Mouse (Mus musculus) CH12.LX (cell line): ENCODE results near the gene Kcnj10.

ENCODE experiments used
- ETS1 ChIP-seq: conservative IDR thresholded peaks from 2 replicates; pipeline ENCODE4 v1.6.1; 2012; ENCODE audit warnings: low read depth, mild to moderate bottlenecking, inconsistent platforms, low read length, improper control_type of control experiment, moderate library complexity
- POLR2A ChIP-seq: IDR thresholded peaks from 2 replicates; pipeline ENCODE4 v1.6.1; 2011; ENCODE audit warnings: low read depth, mild to moderate bottlenecking, improper control_type of control experiment, low read length

DNA sequence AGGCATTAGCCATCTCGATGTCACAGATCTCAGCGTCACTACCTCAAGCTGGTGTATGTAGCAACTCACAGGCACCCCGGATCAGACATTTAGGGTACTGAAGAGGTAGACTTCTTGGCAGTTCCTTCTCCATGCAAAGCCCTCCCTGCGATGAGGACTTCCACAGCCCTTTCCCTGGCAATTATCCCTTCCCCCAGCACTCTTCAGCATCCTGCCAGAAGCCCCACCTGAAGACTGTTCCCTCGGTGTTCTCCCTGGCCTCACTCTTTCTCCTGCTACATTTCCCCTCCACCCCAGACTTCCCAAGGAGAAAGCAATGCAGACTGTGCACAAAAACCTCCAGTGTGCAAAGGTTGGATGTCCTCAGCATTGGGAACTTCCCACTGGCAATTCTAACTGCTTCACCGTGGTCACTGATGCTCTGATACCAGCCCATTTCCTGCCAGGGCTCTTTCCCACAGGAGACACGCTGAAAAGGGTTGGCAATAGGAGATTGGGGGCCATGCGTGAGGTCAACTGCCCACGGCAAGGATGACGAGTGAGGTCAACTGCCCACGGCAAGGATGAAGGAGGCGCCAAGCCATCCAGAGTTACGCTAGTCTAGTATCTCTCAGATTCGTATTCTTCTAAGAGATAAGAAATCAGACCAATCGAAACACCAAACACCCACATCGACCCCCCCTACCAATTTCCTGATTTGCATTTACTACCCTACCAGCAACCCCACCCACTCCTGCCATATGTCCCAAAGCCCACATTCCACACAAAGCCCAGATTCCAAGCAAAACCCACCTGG lies 13.6 kb upstream of the Kcnj10 start:
- TF ChIP-seq POLR2A (no peak), ETS1 (no peak)
